Mouse (Mus musculus): ENCODE data around the gene Smyd3.

GRCm38 (mm10) chr1:179045856-179046714 is 471.8 kb downstream of the Smyd3 start:
- TF ChIP-seq POLR2A (IDR thresholded peaks at IDR 0.05; ENCODE audit: control insufficient read depth, low read depth, low read length) (no peak), CTCF (IDR thresholded peaks at IDR 0.05; ENCODE audit: control insufficient read depth, insufficient read depth, insufficient replicate concordance, low read depth, low read length) (no peak)

Measured in testis, adult 2 months (tissue).